Mouse (Mus musculus): ENCODE measurements around the gene Robo2. TPM values are rescaled to one million over a fixed set of nuclear protein-coding genes. Genes with fewer than 3 reads are reported as not detected.

Robo2 gene
- polyA plus RNA-seq, 1 experiment: 4.2 TPM

DNA sequence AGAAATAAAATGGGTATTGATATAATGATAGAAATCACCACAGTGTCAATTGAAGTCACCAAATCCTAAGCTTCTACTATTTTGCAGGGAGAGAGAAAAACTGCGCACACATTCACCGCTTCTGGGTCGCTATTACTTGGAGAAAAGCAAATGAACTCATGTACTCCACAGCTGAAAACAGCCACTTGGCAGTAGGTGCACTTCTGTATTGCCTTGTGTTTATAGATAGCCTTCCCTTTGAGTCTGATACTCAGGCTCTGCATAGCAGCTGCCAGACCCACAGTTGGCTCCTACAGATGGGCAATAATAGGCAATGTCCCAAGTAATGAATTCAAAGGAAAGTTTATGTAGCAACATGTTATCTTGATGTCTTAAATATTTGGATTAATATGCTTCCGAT is 2.1 kb downstream of the Robo2 start:
- no peak for TF ChIP-seq USF1 (IDR thresholded peaks at IDR 0.05; ENCODE audit: low read depth)
- TF ChIP-seq MYOG (IDR thresholded peaks at IDR 0.05; ENCODE audit: control insufficient read depth, extremely low read depth, insufficient read length): no peak
- no peak for TF ChIP-seq MYOD1 (IDR thresholded peaks at IDR 0.05; ENCODE audit: control insufficient read depth, insufficient read length, low read depth)
- TF ChIP-seq FOSL1 (IDR thresholded peaks at IDR 0.05; ENCODE audit: insufficient read depth, low read length, poor library complexity, severe bottlenecking): no peak
- Histone ChIP-seq H3ac (ENCODE audit: control insufficient read depth, insufficient read length, low read depth) (no peak overlapping the region), H3K4me3 (ENCODE audit: insufficient read depth, poor library complexity, severe bottlenecking) (no peak overlapping the region), H3K79me3 (ENCODE audit: low read depth) (no peaks in the 10 kb centered on the region), H3K36me3 (ENCODE audit: control insufficient read depth, insufficient read depth) (no peaks in the 10 kb centered on the region), H3K79me2 (ENCODE audit: control insufficient read depth, insufficient read depth) (no peaks in the 10 kb centered on the region), H3K27me3 (ENCODE audit: control insufficient read depth, insufficient read depth, insufficient read length) (no peaks in the 10 kb centered on the region)

DNA sequence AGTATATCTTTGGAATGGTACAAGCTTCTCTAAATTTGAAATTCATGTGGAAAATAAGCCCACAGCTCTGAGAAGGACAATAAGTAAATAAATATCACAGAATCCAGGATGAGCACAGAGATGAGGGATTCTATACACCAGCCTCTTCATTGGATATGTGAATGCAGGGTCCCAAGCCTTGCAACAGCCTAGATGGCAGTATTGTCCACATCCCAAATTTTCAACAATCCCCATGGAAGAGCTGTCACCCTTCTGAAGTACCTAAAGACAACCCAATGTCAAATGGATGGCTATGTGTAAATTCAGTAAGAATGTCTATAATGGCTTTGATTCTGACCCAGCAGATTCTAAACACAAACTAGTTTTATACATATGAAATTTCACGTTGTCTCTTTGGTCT is 3.1 kb downstream of the Robo2 start:
- TF ChIP-seq MYOD1 (IDR thresholded peaks at IDR 0.05; ENCODE audit: control insufficient read depth, insufficient read length, low read depth): no peak
- TF ChIP-seq MYOG (IDR thresholded peaks at IDR 0.05; ENCODE audit: control insufficient read depth, extremely low read depth, insufficient read length): no peak
- no peak for TF ChIP-seq USF1 (IDR thresholded peaks at IDR 0.05; ENCODE audit: low read depth)
- no peak for TF ChIP-seq FOSL1 (IDR thresholded peaks at IDR 0.05; ENCODE audit: insufficient read depth, low read length, poor library complexity, severe bottlenecking)
- no peak for TF ChIP-seq MAX (IDR thresholded peaks at IDR 0.05)
- TF ChIP-seq CEBPB (IDR thresholded peaks at IDR 0.05; ENCODE audit: low read depth): no peak
- no peak for TF ChIP-seq CTCF (IDR thresholded peaks at IDR 0.05; ENCODE audit: control insufficient read depth, insufficient read depth, insufficient read length)
- Histone ChIP-seq H3K27me3 (ENCODE audit: control insufficient read depth, insufficient read depth, insufficient read length) (no peaks in the 10 kb centered on the region), H3K36me3 (ENCODE audit: control insufficient read depth, insufficient read depth) (no peaks in the 10 kb centered on the region), H3ac (ENCODE audit: control insufficient read depth, insufficient read length, low read depth) (no peak overlapping the region), H3K79me3 (ENCODE audit: low read depth) (no peaks in the 10 kb centered on the region), H3K4me3 (ENCODE audit: insufficient read depth, poor library complexity, severe bottlenecking) (no peak overlapping the region), H3K79me2 (ENCODE audit: control insufficient read depth, insufficient read depth) (no peaks in the 10 kb centered on the region)

DNA sequence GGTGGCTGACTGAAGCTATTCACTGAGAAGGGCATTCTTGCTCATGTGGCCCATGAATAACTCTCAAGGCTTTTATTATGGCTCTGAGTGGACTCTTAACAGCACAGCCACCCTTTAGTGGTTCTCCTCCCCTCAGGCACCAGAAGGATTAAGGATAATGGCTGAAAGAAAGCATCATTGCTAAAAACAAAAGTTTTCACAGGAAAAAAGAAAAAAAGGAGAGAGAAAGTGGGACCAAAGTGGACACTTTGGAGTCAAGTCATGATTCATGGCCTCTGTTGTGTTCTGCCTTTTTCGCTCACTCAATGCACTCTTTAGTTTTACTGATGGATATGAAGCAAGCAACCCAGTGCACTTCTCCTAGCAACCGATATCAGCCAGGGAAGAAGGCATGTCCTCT is 14.3 kb downstream of the Robo2 start:
- Histone ChIP-seq H3K36me3 (ENCODE audit: control insufficient read depth, insufficient read depth) (no peaks in the 10 kb centered on the region), H3K79me3 (ENCODE audit: low read depth) (no peaks in the 10 kb centered on the region), H3ac (ENCODE audit: control insufficient read depth, insufficient read length, low read depth) (no peak overlapping the region), H3K27me3 (ENCODE audit: control insufficient read depth, insufficient read depth, insufficient read length) (no peaks in the 10 kb centered on the region), H3K79me2 (ENCODE audit: control insufficient read depth, insufficient read depth) (no peaks in the 10 kb centered on the region), H3K4me3 (ENCODE audit: insufficient read depth, poor library complexity, severe bottlenecking) (no peak overlapping the region)
- TF ChIP-seq USF1 (IDR thresholded peaks at IDR 0.05; ENCODE audit: low read depth) (no peak), MYOD1 (IDR thresholded peaks at IDR 0.05; ENCODE audit: control insufficient read depth, insufficient read length, low read depth) (no peak), CEBPB (IDR thresholded peaks at IDR 0.05; ENCODE audit: low read depth) (no peak), MYOG (IDR thresholded peaks at IDR 0.05; ENCODE audit: control insufficient read depth, extremely low read depth, insufficient read length) (no peak), MAX (IDR thresholded peaks at IDR 0.05) (no peak), FOSL1 (IDR thresholded peaks at IDR 0.05; ENCODE audit: insufficient read depth, low read length, poor library complexity, severe bottlenecking) (no peak), CTCF (IDR thresholded peaks at IDR 0.05; ENCODE audit: control insufficient read depth, insufficient read depth, insufficient read length) (no peak)

DNA sequence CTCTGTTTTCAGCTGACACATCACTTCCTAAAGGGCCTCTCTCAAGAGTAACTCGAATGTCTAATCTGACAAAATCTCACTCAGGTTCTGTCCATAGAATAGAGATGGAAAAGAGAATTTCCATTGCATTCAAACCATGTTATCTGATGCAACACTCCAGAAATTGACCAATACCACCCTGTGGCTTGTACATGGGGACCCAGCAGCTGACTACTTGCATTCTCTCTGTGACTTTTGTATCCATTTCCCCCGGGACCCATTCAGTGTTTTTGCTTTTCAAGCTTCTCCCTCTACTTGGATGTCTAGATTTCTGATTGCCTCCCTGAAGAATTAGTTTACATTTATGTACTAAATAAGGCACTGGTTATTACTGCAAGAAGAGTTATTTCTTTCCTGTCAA is 15.9 kb downstream of the Robo2 start:
- H3K79me2 ChIP-seq (ENCODE audit: control insufficient read depth, insufficient read depth): no peaks in the 10 kb centered on the region
- H3ac ChIP-seq (ENCODE audit: control insufficient read depth, insufficient read length, low read depth): no peak overlapping the region
- no peaks in the 10 kb centered on the region for H3K36me3 ChIP-seq (ENCODE audit: control insufficient read depth, insufficient read depth)
- no peaks in the 10 kb centered on the region for H3K27me3 ChIP-seq (ENCODE audit: control insufficient read depth, insufficient read depth, insufficient read length)
- TF ChIP-seq CTCF (IDR thresholded peaks at IDR 0.05; ENCODE audit: control insufficient read depth, insufficient read depth, insufficient read length): no peak
- TF ChIP-seq FOSL1 (IDR thresholded peaks at IDR 0.05; ENCODE audit: insufficient read depth, low read length, poor library complexity, severe bottlenecking): no peak
- TF ChIP-seq MYOG (IDR thresholded peaks at IDR 0.05; ENCODE audit: control insufficient read depth, extremely low read depth, insufficient read length): no peak
- TF ChIP-seq USF1 (IDR thresholded peaks at IDR 0.05; ENCODE audit: low read depth): no peak
- TF ChIP-seq CEBPB (IDR thresholded peaks at IDR 0.05; ENCODE audit: low read depth): no peak
- TF ChIP-seq MAX (IDR thresholded peaks at IDR 0.05): no peak
- no peak for TF ChIP-seq MYOD1 (IDR thresholded peaks at IDR 0.05; ENCODE audit: control insufficient read depth, insufficient read length, low read depth)
- H3K79me3 ChIP-seq (ENCODE audit: low read depth): no peaks in the 10 kb centered on the region
- no peak overlapping the region for H3K4me3 ChIP-seq (ENCODE audit: insufficient read depth, poor library complexity, severe bottlenecking)

DNA sequence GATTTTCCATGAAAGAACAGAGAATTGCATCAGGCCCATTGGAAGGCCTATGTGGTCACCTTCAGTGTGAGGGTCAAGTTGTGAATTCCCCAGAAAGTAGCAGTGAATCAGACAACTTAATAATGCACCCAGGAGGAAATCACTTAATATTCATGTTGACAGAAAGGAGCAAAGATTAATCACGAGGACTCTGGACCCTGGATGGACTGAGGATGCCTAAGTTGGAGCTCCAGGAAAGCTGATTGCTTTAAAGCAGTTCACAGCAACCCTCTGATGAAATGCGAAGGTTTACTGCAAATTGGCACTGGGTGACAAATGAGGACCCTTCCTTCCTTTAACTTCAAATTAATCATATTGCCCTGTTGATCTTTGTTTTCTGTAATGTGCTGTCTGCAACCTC is 32.2 kb downstream of the Robo2 start:
- TF ChIP-seq FOSL1 (IDR thresholded peaks at IDR 0.05; ENCODE audit: insufficient read depth, low read length, poor library complexity, severe bottlenecking): no peak
- TF ChIP-seq CEBPB (IDR thresholded peaks at IDR 0.05; ENCODE audit: low read depth): no peak
- TF ChIP-seq CTCF (IDR thresholded peaks at IDR 0.05; ENCODE audit: control insufficient read depth, insufficient read depth, insufficient read length): no peak
- no peak for TF ChIP-seq MYOD1 (IDR thresholded peaks at IDR 0.05; ENCODE audit: control insufficient read depth, insufficient read length, low read depth)
- no peak for TF ChIP-seq MAX (IDR thresholded peaks at IDR 0.05)
- H3K4me3 ChIP-seq (ENCODE audit: insufficient read depth, poor library complexity, severe bottlenecking): no peak overlapping the region
- H3ac ChIP-seq (ENCODE audit: control insufficient read depth, insufficient read length, low read depth): no peak overlapping the region
- H3K27me3 ChIP-seq (ENCODE audit: control insufficient read depth, insufficient read depth, insufficient read length): no peaks in the 10 kb centered on the region
- H3K79me3 ChIP-seq (ENCODE audit: low read depth): no peaks in the 10 kb centered on the region
- H3K36me3 ChIP-seq (ENCODE audit: control insufficient read depth, insufficient read depth): no peaks in the 10 kb centered on the region
- no peaks in the 10 kb centered on the region for H3K79me2 ChIP-seq (ENCODE audit: control insufficient read depth, insufficient read depth)

DNA sequence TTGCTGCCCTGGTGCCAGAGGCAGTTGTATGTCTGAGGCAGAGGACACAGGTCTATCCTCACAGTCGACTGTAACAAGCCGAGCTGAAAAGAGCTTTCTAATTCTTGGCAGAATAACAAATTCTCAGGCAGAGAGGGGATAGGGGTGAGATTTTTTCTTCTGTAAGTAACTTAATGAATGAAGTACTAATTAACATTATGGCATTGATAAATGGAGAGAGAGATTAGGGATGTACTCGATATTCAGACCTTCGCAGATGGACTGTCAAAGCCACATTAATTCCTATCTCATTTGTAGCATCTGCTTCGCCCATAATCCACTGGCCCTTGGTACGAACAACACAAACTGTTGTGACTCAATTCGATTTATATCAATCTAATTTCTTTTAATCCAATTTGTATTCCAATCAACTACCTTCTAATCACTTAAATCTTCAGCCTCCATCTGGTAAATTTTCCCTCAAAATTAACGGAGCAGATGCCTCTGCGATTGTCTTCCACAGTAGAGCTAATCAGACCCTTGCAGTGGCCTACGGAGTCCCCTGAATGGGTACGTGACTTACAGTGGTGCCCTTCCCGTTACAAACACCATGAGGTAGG is 36.2 kb downstream of the Robo2 start:
- Histone ChIP-seq H3K79me3 (ENCODE audit: low read depth) (no peaks in the 10 kb centered on the region), H3ac (ENCODE audit: control insufficient read depth, insufficient read length, low read depth) (no peak overlapping the region), H3K79me2 (ENCODE audit: control insufficient read depth, insufficient read depth) (no peaks in the 10 kb centered on the region), H3K4me3 (ENCODE audit: insufficient read depth, poor library complexity, severe bottlenecking) (no peak overlapping the region), H3K36me3 (ENCODE audit: control insufficient read depth, insufficient read depth) (no peaks in the 10 kb centered on the region), H3K27me3 (ENCODE audit: control insufficient read depth, insufficient read depth, insufficient read length) (no peaks in the 10 kb centered on the region)
- no peak for TF ChIP-seq USF1 (IDR thresholded peaks at IDR 0.05; ENCODE audit: low read depth)
- no peak for TF ChIP-seq MYOD1 (IDR thresholded peaks at IDR 0.05; ENCODE audit: control insufficient read depth, insufficient read length, low read depth)
- TF ChIP-seq MAX (IDR thresholded peaks at IDR 0.05): no peak
- no peak for TF ChIP-seq FOSL1 (IDR thresholded peaks at IDR 0.05; ENCODE audit: insufficient read depth, low read length, poor library complexity, severe bottlenecking)
- TF ChIP-seq CTCF (IDR thresholded peaks at IDR 0.05; ENCODE audit: control insufficient read depth, insufficient read depth, insufficient read length): no peak
- no peak for TF ChIP-seq CEBPB (IDR thresholded peaks at IDR 0.05; ENCODE audit: low read depth)
- TF ChIP-seq MYOG (IDR thresholded peaks at IDR 0.05; ENCODE audit: control insufficient read depth, extremely low read depth, insufficient read length): no peak
